Mouse (Mus musculus): ENCODE data around the gene Ndufaf5. TPM values are rescaled to one million over a fixed set of nuclear protein-coding genes. Genes with fewer than 3 reads are reported as not detected.
"Not testable (repeated sequence)": the region's sequence is repeated elsewhere in the genome, so short reads cannot be mapped to it uniquely, and the experiment has no call there.

Gene Ndufaf5
- 10 to 100 TPM; 14.8 to 21.2 TPM for polyA plus RNA-seq (2017; shearing (Covaris generic))

GRCm38 (mm10) chr2:140170127-140170802 lies at the start of gene Ndufaf5, which contains the start of gene Esf1:
TSS of gene Ndufaf5 (plus strand) at chr2:140170649.
TSS of gene Esf1 (minus strand) at chr2:140170564.
- ATAC-seq = peak; percentile 97

GRCm38 (mm10) chr2:140125516-140125915 lies 44.9 kb upstream of the Ndufaf5 start:
- ATAC-seq = no peak

GRCm38 (mm10) chr2:140151743-140152142 lies 18.7 kb upstream of the Ndufaf5 start, which contains the start of gene Gm17374:
TSS of gene Gm17374 (plus strand) at chr2:140152043.
- not testable (repeated sequence) for ATAC-seq

GRCm38 (mm10) chr2:140159186-140159730 lies 11.2 kb upstream of the Ndufaf5 start:
- peak; percentile 76 for ATAC-seq

GRCm38 (mm10) chr2:140163351-140163854 lies 7.0 kb upstream of the Ndufaf5 start:
- ATAC-seq = no peak

GRCm38 (mm10) chr2:140169057-140169456 lies 1.4 kb upstream of the Ndufaf5 start:
- ATAC-seq = no peak

GRCm38 (mm10) chr2:140170803-140171553 lies 529 bp downstream of the Ndufaf5 start:
- ATAC-seq = peak; percentile 62

GRCm38 (mm10) chr2:140185685-140186210 lies 15.3 kb downstream of the Ndufaf5 start:
- ATAC-seq = not testable (repeated sequence)

- ATAC-seq = no peak
These were observed 30.3 kb downstream of the Ndufaf5 start for GRCm38 (mm10) chr2:140200713-140201112.

- no peak for ATAC-seq
These were observed 32.1 kb downstream of the Ndufaf5 start for GRCm38 (mm10) chr2:140202573-140202972.

- no peak for ATAC-seq
These were observed 33.3 kb downstream of the Ndufaf5 start for GRCm38 (mm10) chr2:140203756-140204155.

GRCm38 (mm10) chr2:140214519-140215027 lies 44.1 kb downstream of the Ndufaf5 start:
- ATAC-seq = no peak

GRCm38 (mm10) chr2:140215415-140215814 lies 45.0 kb downstream of the Ndufaf5 start:
- no peak for ATAC-seq

- ATAC-seq = no peak
These were observed 45.5 kb downstream of the Ndufaf5 start for GRCm38 (mm10) chr2:140215965-140216364.

- no peak for ATAC-seq
These were observed 49.9 kb downstream of the Ndufaf5 start for GRCm38 (mm10) chr2:140220325-140220724.

GRCm38 (mm10) chr2:140230295-140230694 lies 59.8 kb downstream of the Ndufaf5 start:
- ATAC-seq = no peak

- ATAC-seq = no peak
These were observed 66.8 kb downstream of the Ndufaf5 start for GRCm38 (mm10) chr2:140237245-140237644.

GRCm38 (mm10) chr2:140242398-140242797 lies 71.9 kb downstream of the Ndufaf5 start:
- ATAC-seq = no peak

GRCm38 (mm10) chr2:140243105-140243504 lies 72.7 kb downstream of the Ndufaf5 start:
- ATAC-seq = no peak

All from activated CD4-positive, CD25-positive, alpha-beta regulatory T cell, adult 4 months (primary cell).